Mouse (Mus musculus): ENCODE measurements around the gene Rapgef2. TPM values are rescaled to one million over a fixed set of nuclear protein-coding genes. Genes with fewer than 3 reads are reported as not detected.
"Not testable (repeated sequence)": the region's sequence is repeated elsewhere in the genome, so short reads cannot be mapped to it uniquely, and the experiment has no call there.

Gene Rapgef2
- polyA plus RNA-seq, 1 experiment from 2014 or later: 9.0 TPM

DNA sequence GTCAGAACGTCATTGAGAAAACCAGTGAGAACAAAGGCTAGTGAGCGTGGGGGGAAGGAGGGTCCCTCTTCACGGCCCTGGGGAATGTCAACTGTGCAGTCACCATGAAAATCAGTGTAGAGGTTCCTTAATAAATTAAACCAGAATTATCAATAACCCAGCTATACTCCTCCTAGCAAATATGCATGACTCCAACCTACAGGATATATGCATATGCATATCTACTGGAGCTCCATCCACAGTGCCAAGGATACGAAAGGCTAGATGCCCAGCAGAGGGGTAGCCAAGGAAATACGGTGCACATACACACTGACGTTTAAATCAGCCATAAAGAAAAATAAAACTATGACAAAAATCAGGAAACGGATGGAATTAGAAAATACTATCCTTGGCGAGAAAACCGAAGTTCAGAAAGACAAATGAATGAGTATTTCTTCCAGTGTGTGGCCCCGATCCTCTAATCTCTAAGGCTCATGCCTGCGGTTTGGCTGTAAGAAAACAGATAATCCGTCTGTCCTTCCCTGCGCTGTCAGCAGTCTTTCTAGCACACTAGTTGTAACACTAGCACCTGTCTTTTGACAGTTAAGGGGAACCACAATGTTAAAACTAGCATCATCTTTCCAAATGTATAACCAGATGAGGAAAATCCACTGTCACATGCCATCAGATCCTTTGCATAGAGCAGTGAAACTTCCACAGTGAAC, 212.6 kb downstream of the Rapgef2 start:
- peaks cover 25% of the 10 kb centered on the region for H3K36me3 ChIP-seq (ENCODE audit: inconsistent target)
- no peaks in the 10 kb centered on the region for H3K79me2 ChIP-seq (ENCODE audit: inconsistent target)
- WGBS (ENCODE audit: missing documents): 98% methylated on average over 13 of the region's 13 CpGs
- no peak overlapping the region for H3K4me3 ChIP-seq (ENCODE audit: inconsistent target)
- no peak overlapping the region for H3K27ac ChIP-seq

DNA sequence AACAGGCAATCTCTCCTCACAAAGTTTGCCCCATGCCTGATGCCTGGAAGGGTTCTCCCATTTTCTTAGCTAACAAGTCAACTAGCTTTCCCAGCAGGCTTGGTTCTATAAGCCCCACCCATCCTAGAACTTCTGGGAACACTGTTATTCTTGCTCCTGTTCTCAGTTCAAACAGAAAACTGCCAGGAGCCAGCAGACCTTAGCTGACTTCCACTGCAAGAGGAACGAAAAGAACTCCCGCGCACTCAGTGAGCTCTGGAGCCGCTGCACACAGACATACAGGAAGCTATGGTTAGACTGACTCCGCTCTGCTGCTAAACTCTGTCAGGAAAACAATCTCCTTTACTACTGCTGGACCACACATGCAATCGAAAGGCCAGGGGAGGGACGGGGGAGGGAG, 214.8 kb downstream of the Rapgef2 start:
- 0% methylated on average over 4 of the region's 7 CpGs for whole genome bisulfite sequencing (ENCODE audit: missing documents)
- Histone ChIP-seq H3K4me3 (ENCODE audit: inconsistent target) (no peak overlapping the region), H3K36me3 (ENCODE audit: inconsistent target) (peaks cover 32% of the 10 kb centered on the region), H3K27ac (peak overlapping the region; percentile 13; the same call in 1 of the 2 replicates), H3K79me2 (ENCODE audit: inconsistent target) (no peaks in the 10 kb centered on the region)

DNA sequence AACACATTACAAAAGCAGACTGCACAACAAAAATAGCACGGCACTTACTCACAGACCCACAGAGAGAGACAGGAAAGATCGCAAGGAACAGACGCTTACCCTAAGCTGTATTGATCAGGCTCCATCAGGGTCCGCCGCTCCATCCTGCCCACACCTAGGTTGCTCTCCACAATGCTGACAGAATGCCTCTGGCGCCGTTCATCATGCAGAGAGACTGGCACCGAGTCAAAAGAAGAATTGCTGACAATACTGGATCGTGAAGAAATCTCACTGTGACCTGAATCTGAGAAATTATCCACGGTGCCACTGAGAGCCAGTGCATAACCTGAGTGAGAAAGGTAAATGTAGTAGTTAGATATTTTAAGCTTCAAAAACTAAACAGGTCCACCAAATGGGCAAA, 216.4 kb downstream of the Rapgef2 start:
- 97% methylated on average over 9 of the region's 10 CpGs for WGBS (ENCODE audit: missing documents)
- Histone ChIP-seq H3K36me3 (ENCODE audit: inconsistent target) (peaks cover 36% of the 10 kb centered on the region), H3K4me3 (ENCODE audit: inconsistent target) (no peak overlapping the region), H3K79me2 (ENCODE audit: inconsistent target) (no peaks in the 10 kb centered on the region), H3K27ac (no peak overlapping the region)

DNA sequence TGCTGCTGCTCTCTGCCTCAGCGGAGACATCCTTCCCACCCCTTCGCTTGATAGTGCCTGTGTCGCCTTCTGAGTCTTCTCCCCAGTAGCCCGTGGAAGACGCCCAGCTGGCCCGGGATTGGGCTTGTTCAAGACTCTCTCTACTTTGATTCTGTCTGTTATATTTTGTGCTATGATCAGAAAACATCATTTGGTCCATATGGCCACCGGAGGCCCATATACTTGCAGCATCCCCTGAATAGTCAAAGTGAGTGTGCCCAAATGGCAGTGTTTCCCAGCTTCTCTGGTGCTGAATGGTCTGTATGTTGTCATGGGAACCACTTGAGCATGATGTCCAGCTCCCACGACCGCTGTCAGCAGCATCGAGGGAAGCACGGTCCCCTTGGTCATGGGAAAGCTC, 217.3 kb downstream of the Rapgef2 start:
- Histone ChIP-seq H3K4me3 (ENCODE audit: inconsistent target) (no peak overlapping the region), H3K36me3 (ENCODE audit: inconsistent target) (peaks cover 40% of the 10 kb centered on the region)
- 98% methylated on average over 11 of the region's 11 CpGs for WGBS (ENCODE audit: missing documents)

DNA sequence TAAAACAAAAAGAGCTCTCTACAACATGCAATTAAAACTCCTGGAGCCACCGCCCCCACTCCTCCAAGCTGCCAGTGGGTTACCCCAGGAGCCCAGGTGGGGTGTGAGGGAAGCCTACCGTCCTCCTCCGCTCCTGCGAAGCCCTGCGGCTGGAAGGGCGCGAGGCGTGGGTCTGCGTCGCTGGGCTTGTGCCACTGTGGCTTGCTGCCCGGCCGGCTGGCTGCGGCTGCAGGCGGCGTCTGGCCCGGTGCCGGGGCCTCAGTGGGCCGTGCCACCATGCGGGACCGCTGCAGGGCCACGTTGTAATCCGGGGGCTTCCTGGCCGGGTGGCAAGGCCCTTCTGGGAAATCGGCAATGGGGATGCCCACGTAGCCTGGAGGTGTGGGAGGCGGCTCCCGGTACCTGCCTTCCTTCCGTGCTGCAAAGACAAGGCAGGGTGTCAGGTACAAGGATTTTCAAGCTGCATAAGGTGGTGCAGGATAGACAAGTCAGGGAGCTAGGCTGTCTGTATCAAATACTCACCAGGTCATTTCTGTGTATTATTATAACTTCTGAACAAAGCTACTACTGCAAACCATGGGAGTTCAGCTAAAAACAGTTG, 219.8 kb downstream of the Rapgef2 start:
- 96% methylated on average over 28 of the region's 28 CpGs for WGBS (ENCODE audit: missing documents)
- Histone ChIP-seq H3K79me2 (ENCODE audit: inconsistent target) (no peaks in the 10 kb centered on the region), H3K4me3 (ENCODE audit: inconsistent target) (no peak overlapping the region), H3K27ac (no peak overlapping the region), H3K36me3 (ENCODE audit: inconsistent target) (peaks cover 42% of the 10 kb centered on the region)

More for the DNA sequence above, 217.3 kb downstream of the Rapgef2 start:
- no peaks in the 10 kb centered on the region for H3K79me2 ChIP-seq (ENCODE audit: inconsistent target)
- no peak overlapping the region for H3K27ac ChIP-seq

DNA sequence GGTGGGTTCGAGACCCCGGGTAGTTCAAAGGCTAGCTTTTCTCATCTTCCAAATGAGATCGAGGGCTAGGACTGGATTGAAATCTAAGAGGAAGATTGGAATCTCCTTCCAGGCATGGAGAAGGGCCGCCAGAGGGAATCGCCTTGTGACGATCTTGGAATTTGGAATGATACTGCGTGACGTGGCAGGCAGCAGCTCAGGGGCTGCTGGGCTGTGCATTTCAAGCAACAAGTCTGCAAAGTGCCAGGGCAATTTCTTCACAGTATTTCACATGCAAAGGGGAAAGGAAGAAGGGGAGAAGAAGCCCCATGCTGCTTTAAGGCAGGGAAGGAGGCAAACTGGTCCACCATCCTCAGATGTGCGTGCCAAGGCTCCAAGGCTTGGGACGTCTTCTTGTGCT, 222.2 kb downstream of the Rapgef2 start:
- Histone ChIP-seq H3K4me3 (ENCODE audit: inconsistent target) (no peak overlapping the region), H3K79me2 (ENCODE audit: inconsistent target) (no peaks in the 10 kb centered on the region), H3K27ac (no peak overlapping the region), H3K36me3 (ENCODE audit: inconsistent target) (peaks cover 34% of the 10 kb centered on the region)
- 93% methylated on average over 8 of the region's 10 CpGs for WGBS (ENCODE audit: missing documents)

DNA sequence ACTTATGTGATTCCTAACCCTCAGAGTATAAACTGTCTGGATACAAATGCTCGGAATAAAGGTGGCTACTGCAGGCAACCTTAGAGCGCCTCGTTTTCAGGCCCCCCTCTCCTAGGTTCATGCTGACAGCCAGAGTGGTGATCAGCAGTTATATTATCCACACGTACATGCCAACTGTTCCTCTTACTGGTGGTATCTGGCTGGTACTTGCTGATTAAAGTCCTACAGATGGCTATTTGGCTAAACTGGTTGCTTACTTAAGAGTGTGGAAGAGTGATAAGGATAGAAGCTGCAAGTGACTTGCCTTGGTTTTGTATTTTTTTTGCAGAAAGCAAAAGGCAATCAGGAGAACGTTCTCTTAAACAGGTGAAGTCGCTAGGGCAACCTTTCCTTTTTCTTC, 224.9 kb downstream of the Rapgef2 start:
- Histone ChIP-seq H3K79me2 (ENCODE audit: inconsistent target) (no peaks in the 10 kb centered on the region), H3K36me3 (ENCODE audit: inconsistent target) (peaks cover 21% of the 10 kb centered on the region), H3K4me3 (ENCODE audit: inconsistent target) (no peak overlapping the region), H3K27ac (no peak overlapping the region)
- 84% methylated on average over 6 of the region's 6 CpGs for WGBS (ENCODE audit: missing documents)

DNA sequence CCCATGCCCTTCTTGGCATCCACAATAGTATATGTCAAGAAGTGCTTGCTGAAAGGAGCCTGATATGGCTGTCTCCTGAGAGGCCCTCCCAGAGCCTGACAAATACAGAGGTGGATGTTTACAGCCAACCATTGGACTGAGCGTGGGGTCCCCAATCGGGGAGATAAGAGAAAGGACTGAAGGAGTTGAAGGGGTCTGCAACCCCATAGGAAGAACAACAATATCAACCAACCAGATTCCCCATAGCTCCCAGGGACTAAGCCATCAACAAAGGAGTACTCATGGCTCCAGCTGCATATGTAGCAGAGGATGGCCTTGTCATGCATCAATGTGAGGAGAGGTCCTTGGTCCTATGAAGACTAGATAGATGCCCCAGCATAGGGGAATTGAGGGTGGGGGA, 227.8 kb downstream of the Rapgef2 start:
- 100% methylated on average over 2 of the region's 2 CpGs for WGBS (ENCODE audit: missing documents)

DNA sequence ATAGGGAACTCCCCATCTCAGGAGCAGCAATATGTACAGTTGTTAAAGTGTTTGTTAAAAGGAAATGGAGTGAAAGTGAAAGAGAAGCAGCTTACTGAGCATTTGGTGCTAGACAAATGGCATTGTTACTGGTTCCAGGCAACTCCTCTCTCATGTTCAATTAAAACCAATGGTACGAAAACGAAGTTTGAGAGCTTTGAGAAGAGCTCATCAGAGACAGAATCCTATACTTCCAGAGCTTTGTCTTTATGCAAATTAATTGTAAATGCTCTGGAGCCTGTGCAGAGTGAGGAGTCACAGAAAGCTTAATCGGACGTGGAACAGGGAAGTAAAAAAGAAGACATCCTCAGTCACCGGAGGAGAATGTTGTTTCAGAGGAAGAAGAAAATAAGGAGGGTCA, 241.1 kb downstream of the Rapgef2 start:
- WGBS (ENCODE audit: missing documents): 85% methylated on average over 5 of the region's 5 CpGs

More for the DNA sequence above, 227.8 kb downstream of the Rapgef2 start:
- H3K79me2 ChIP-seq (ENCODE audit: inconsistent target); H3K27ac ChIP-seq; H3K36me3 ChIP-seq (ENCODE audit: inconsistent target); H3K4me3 ChIP-seq (ENCODE audit: inconsistent target): not testable (repeated sequence)

DNA sequence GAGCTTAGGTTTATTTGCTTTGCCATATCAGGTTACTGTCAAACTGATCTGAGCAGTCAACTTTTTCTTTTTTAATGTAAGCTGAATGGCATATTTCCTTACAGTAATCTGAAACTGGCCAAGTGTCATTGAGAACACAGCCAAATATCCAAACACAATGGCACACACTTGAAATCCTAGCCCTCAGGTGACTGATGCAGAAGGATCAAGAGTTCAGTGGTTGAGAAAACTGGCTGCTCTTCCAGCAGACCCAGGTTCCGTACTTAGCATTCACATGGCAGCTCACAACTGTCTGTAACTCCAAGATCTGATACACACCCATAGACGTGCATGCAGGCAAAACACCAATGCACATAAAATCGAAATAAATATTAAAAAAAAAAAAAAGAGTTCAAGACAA, 243.3 kb downstream of the Rapgef2 start:
- 82% methylated on average over 3 of the region's 3 CpGs for WGBS (ENCODE audit: missing documents)
- H3K27ac ChIP-seq: no peak overlapping the region

More for the DNA sequence above, 241.1 kb downstream of the Rapgef2 start:
- Histone ChIP-seq H3K27ac (no peak overlapping the region), H3K36me3 (ENCODE audit: inconsistent target) (no peaks in the 10 kb centered on the region), H3K4me3 (ENCODE audit: inconsistent target) (no peak overlapping the region), H3K79me2 (ENCODE audit: inconsistent target) (no peaks in the 10 kb centered on the region)

DNA sequence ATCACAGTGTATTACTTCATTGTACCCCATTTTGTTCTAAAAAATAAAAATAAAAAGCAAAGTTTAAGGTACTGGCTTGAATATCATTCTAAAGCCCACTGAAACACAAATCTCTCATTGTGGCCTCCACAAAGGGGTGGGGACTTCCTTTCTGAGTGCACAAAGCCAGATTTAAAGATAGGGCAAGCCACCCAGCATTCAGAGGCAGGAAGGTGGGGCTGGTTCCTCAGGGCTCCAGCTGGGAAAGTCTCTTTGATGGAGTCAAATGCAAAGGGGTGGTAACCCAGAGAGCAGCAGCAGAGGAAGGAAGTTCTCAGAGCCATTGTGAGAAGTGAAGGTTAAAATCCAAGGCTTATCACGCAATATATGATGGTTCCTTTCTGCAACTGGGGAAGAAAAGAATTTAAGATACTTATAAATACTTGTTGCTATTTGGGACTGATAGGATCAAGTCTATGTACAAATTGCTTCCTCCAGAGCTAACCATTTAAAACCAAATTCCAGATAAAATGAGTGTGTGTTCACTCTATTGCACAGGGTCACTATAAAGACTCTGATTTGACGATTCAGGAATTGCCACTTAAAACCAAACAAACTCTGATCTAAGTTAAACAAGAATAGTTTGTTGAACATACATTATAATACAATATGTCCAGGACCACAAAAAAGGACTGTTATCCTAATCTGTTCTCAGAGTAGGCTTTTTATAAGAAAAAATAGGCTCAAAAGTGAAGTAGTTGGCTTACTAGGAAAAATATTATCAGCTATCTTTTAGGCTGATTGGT, 246.5 kb downstream of the Rapgef2 start:
- 41% methylated on average over 2 of the region's 2 CpGs for WGBS (ENCODE audit: missing documents)
- Histone ChIP-seq H3K27ac (no peak overlapping the region), H3K79me2 (ENCODE audit: inconsistent target) (no peaks in the 10 kb centered on the region), H3K36me3 (ENCODE audit: inconsistent target) (no peaks in the 10 kb centered on the region), H3K4me3 (ENCODE audit: inconsistent target) (no peak overlapping the region)

More for the DNA sequence above, 243.3 kb downstream of the Rapgef2 start:
- no peaks in the 10 kb centered on the region for H3K79me2 ChIP-seq (ENCODE audit: inconsistent target)
- H3K4me3 ChIP-seq (ENCODE audit: inconsistent target): no peak overlapping the region
- no peaks in the 10 kb centered on the region for H3K36me3 ChIP-seq (ENCODE audit: inconsistent target)

DNA sequence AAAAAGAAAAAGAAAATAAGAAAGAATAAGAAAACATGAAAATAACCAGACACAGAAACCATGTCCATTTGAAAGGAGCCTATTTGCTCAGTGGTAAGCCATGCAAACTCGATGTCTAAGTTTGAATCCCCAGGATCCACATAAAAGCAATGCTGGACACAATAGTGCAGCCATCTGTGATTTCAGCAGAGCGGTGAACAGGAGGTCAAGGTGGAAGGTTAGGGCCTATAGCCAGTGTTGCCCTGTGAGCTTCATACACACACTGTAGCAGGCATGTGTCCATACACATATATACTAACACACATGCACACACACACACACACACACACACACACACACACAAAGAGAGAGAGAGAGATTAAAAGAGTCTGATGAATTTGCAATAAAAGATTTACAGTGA, 247.3 kb downstream of the Rapgef2 start:
- Histone ChIP-seq H3K4me3 (ENCODE audit: inconsistent target) (no peak overlapping the region), H3K36me3 (ENCODE audit: inconsistent target) (no peaks in the 10 kb centered on the region)
- 100% methylated on average over 2 of the region's 2 CpGs for WGBS (ENCODE audit: missing documents)

DNA sequence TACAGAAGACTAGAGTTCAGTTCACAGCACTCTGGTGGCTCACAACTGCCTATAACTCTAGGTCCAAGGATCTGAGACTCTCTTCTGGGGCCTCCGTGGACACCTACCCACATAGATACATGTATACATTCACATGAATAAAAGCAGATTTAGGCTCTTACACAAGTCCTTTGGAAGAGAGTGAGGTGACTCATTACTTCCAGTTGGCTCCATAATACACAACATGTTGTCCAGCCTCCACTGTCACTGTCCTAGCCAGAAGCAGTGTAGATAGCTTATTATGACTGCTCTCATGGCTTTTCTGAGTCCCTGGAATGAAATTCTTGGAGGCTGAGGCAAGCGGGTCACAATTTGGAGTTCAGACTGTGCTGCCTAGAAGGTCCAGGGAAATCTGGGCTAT, 251.9 kb downstream of the Rapgef2 start:
- 97% methylated on average over 2 of the region's 2 CpGs for WGBS (ENCODE audit: missing documents)
- no peaks in the 10 kb centered on the region for H3K36me3 ChIP-seq (ENCODE audit: inconsistent target)

More for the DNA sequence above, 247.3 kb downstream of the Rapgef2 start:
- no peaks in the 10 kb centered on the region for H3K79me2 ChIP-seq (ENCODE audit: inconsistent target)
- H3K27ac ChIP-seq: no peak overlapping the region

DNA sequence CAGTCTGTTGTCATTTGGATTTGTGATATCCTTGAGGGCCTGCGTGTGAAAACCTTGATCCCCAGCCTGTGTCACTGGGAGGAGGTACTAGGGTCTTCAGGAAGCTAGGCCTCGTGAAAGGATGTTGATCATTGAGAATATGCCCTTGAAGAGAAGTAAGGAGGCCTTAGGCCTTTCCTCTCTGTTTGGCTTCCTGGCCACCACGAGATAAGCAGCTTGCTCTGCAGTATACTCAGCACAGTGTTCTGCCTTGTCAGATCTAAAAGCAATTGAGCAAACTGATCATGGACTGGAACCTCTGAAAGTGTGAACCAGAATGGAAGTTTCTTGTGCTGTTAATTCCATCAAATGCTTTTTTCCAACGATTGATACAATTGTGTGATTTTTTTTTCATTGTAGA, 255.5 kb downstream of the Rapgef2 start:
- WGBS (ENCODE audit: missing documents): 88% methylated on average over 4 of the region's 4 CpGs
- H3K4me3 ChIP-seq (ENCODE audit: inconsistent target): no peak overlapping the region
- H3K79me2 ChIP-seq (ENCODE audit: inconsistent target): no peaks in the 10 kb centered on the region
- no peak overlapping the region for H3K27ac ChIP-seq
- H3K36me3 ChIP-seq (ENCODE audit: inconsistent target): no peaks in the 10 kb centered on the region

More for the DNA sequence above, 251.9 kb downstream of the Rapgef2 start:
- Histone ChIP-seq H3K4me3 (ENCODE audit: inconsistent target) (no peak overlapping the region), H3K79me2 (ENCODE audit: inconsistent target) (no peaks in the 10 kb centered on the region), H3K27ac (no peak overlapping the region)

Data from macrophage (primary cell).